Mouse (Mus musculus) adrenal gland, adult 2 months (tissue): ENCODE results near the gene Cacna2d1. TPM values are rescaled to one million over a fixed set of nuclear protein-coding genes. Genes with fewer than 3 reads are reported as not detected.

Experiments
- DNase-seq: peaks from one replicate; pipeline ENCODE4 v3.0.0; 2021
- polyA plus RNA-seq: library from polyadenylated mRNA; depleted of rRNA; stranded (reverse); fragments of >200 nt; gene quantifications from 2 replicates; pipeline ENCODE4 v1.2.3, GENCODE M21; 2012
- total RNA-seq, 2 experiments: library from RNA; stranded (reverse); gene quantifications; 2 replicates each; pipeline ENCODE4 v1.2.3; 2021

The Cacna2d1 gene
- total and polyA plus RNA-seq, 3 experiments = 13.7 to 137 (median 105) TPM

- no peak for DNase-seq
These were observed 330.9 kb downstream of the Cacna2d1 start for GRCm38 (mm10) chr5:16265385-16265784.

DNA sequence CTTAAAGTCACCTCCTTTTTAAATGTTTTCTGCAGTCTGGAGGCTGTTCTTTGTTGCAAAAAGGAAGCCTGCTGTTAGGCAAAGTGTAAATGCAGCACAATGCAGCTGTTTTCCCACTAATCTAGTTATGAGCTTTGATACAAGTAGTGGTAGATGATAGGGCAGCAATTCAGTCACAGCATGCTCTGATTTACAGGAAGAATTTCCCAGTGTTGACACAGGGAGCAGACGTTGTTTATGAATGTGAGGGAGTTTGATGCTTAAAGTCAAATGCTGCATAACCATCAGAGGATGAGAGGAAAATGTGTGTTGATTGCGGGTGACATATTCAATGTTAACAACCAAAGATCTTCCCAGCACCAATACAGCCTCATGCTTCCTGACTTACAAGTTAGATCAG is 342.6 kb downstream of the Cacna2d1 start:
- DNase-seq = no peak

- no peak for DNase-seq
These were observed 346.7 kb downstream of the Cacna2d1 start for GRCm38 (mm10) chr5:16281229-16281628.

GRCm38 (mm10) chr5:16293223-16293622 is 358.7 kb downstream of the Cacna2d1 start:
- DNase-seq = no peak

DNA sequence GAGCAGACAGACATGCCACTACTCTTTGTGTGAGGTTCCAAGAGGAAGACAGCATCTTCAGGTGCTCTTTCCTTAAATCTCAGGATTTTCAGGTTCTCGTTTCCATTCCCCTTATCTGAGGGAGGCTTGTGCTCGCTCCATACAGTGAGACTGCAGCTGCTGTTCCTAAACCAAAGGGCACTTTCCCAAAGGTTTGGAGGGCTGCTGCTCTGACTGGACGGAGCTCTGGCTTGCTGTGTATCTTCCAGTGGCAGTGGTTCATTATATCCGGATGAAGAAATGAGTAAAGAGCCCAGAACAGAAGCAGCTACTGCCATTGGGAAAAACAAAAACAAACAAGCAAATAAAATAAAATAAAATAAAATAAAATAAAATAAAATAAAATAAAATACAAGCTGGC is 359.3 kb downstream of the Cacna2d1 start:
- no peak for DNase-seq

DNA sequence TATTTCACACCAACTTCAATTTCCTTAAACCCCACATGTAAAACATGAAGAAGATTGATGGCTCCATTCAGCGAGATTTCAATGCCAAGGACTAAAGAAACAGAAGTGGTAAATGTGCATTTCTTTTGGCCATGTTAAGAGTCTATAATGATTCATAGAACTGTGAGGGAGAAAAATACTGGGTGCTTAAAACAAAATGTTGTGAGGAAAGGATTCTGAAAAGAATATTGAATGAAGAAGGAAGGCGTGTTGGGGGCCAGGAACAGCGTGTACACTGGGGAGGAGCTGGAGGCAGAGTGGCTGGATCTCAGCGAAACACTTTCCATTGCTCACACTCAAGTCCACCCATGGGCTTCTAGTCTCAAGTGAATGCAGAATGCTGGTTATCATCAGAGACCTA is 360.2 kb downstream of the Cacna2d1 start:
- no peak for DNase-seq

DNA sequence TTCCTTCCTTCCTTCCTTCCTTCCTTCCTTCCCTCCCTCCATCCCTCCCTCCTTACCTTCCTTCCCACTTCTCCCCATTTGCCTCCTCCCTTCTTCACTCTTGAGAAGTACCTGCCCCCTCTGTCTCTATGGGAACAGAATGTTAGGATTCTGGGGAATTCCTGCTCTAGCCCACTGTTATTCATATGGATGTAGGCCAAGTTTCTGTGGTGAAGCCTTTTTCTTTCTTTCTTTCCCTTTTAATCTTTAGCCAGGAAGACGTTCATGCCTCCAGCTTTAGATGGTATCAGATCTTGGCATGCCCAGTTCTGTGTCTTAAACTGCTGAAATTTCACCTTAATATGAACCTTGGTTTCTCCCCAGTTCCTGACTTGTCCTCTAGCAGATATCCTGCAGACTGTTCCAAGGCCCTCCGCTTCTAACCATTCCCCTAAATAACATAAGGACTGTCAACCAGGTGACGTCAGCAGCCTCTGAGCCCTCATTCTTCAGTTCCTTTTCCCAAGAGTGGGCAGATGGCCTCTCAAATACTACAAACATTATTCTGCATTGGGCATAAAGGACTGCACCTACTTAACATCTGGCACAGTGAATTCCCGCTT is 362.8 kb downstream of the Cacna2d1 start:
- no peak for DNase-seq

GRCm38 (mm10) chr5:16299631-16300030 is 365.1 kb downstream of the Cacna2d1 start:
- no peak for DNase-seq

DNA sequence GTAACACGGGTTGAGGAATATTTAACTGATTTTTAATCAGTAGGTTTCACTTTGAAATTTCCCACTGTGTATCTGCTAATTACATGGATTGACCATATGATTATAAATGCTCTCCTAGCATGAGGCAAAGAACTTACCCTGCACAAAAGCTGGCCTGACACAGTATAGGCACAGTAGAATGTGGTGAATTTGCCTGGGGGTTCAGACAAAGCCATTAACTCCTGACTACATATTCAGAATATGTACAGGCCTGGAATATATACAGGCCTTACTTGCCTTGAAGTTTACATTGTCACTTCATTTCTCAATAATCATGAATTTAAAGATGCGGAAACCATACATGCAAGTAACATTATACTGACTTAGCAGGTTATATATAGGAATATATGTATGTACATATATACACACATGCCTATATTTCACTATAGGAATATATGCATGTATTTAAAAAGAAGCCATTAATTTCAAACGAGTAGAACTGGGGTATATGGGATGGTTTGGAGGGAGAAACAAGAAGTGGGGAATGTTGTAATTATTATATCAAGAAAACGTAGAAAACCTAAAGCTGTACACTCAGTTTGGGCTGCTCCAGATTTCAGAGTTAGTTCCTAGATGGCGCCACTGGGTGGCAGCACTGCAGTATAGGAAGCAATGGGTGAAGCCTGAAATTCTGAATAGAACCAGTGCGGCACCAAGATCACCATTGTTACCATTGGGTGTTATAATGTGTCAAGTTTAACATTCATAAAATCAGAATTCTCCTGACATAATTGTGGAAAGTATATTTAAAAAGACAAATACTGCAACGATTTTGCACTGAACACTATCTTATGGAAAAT is 374.9 kb downstream of the Cacna2d1 start:
- peak; percentile 58 for DNase-seq

GRCm38 (mm10) chr5:16314242-16314641 is 379.8 kb downstream of the Cacna2d1 start:
- DNase-seq = no peak

DNA sequence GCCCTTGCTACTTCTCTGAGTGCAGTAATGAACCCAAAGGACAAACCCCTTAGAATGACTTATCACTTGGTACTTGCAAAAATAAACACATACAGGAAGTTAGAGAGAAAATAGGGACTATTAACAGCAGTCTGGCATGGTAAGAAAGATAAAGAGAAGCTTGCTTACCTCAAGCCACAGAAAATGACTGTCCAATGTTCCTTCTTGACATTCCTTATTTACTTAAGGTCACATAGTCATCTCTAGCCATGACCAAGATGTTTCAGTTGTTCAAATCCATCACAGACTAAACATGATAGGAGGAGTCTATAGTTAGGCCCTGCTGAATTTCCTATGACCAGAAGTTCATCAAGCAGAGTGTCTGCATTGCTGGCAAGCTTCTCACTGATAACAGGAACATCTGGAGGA is 381.5 kb downstream of the Cacna2d1 start:
- no peak for DNase-seq

GRCm38 (mm10) chr5:16317680-16318242 is 383.3 kb downstream of the Cacna2d1 start:
- no peak for DNase-seq

DNA sequence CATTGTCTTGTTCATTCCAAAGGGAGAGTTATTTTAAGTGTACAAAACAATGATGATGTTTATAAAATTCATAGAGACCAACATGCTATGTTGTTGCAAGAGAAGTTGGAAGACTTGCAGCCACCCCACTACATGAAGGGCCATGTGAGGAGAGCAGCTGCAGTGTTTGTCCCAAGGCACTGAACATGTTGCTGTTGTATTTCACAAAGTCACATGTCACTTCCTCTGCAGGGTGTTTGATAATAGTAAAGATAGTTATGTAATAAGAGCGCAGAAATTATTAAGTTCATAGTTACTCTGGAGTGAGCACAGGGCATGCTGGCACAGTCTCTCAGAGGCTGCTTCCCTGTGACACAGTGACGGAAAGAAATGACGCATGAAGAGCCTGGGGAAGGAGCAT is 392.1 kb downstream of the Cacna2d1 start:
- no peak for DNase-seq

DNA sequence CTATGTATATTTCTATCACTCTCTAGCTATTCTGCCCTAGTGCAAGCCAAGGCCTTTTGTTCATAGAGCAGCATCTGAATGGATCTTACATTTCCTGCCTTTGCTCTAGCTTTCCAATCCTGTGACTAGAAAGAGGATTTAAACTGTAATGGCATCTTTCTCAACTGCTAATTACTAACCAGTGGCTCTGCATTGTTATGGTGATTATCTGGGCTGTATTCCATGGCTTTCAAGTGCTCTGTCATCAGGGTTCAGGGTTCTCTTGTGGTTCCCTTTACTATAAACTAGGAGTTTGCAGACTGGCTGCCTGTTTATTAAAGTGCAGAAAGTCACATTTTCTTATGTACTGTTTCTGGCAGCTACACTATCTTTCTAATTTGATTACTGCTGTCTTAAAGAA is 410.9 kb downstream of the Cacna2d1 start:
- no peak for DNase-seq

DNA sequence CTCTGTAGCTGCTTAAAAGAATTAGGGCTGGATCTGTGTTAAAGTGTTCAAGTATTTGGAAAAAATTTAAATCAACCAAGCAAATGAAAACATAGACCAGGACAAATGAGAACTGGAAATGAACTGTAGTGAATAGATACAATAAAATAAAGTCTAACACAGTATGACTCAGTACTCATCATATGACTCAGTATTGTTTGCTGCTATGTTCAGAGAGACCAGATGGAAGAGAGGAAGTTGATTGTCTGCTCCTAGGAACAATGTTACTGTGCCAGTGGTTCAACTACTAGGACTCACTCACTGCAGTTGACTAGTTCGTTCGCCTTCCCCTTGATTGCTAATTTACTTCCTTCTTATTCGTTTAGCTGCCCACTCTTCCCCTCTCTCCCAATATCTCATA is 421.3 kb downstream of the Cacna2d1 start:
- no peak for DNase-seq

DNA sequence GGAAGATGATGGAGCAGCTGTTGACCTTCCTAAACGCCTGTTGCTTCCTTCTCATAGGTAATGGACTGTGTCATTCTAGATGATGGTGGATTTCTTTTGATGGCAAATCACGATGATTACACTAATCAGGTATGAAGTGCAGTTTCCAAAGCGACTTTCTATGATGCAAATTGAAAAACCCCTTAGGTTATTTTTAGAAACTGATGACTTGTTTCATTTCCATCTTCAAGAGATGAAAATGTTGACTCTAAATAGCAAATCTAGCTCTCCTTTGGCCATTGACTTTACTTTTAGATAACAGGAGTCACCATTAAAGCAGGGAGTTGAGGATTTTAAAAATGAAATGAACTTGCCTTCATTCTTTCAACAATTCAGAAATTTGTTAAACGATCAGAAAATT is 423.2 kb downstream of the Cacna2d1 start:
- no peak for DNase-seq

DNA sequence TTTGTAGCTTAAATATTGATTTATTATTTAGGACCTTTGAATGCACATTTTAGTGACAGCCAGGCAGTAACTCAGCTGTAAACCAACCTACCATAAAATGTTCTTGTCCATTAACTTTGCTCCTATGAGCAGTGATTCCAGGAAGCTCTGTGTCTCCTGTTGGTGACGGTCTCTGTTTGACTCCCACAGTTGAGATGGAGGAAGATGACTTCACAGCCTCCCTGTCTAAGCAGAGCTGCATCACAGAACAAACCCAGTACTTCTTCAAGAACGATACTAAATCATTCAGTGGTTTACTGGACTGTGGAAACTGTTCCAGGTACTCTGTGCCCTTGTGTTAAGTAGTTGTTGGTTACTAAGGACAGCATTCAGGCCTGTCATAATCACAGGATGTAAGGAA is 427.6 kb downstream of the Cacna2d1 start:
- DNase-seq = no peak

DNA sequence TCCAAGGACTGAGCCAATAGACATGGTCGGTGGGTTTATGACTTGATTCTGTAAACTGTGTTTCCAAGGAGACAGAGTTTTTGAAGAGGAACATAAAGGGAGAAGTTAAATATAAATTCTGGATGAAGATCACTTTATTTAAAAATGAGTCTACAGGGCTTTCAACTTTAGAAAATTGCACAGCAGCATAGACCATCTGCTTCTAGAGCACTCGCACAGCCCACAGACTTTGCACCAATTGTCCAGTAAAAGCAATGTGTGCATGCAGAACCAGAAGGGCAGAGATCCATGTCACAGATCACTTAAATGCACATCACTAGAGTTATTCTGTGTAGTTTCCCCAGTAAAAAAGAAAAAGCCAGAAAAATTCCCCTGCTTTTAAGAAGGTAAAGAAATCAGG is 428.7 kb downstream of the Cacna2d1 start:
- no peak for DNase-seq

GRCm38 (mm10) chr5:16370706-16371105 is 436.2 kb downstream of the Cacna2d1 start:
- no peak for DNase-seq

- DNase-seq = no peak
These were observed 439.5 kb downstream of the Cacna2d1 start for GRCm38 (mm10) chr5:16373966-16374365.

DNA sequence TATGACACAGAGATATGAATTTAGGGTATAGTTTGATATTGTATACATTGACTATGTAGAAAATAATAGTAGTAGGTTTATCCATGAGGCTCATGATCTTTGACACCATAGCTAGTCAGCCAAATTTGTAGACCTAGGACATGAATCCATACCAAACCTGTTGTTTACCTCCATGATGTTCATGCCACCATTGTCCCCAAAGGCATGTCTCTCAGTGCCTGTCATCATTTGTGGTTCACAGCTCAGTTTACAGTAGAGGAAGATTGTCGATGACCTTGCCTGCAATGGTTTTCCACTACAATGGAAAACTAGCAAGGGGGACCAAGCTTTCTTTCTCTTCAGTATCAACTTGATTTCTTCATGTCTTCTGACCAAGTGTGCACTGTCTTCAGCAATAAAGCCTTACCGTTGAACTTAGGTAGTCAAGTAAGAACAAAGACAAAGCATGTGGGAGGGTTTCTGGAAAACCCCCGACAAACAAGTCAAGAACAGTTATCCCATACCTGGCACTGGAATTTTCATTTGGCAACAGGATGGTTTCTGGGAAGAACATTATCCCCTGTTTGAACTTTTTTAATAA is 441.9 kb downstream of the Cacna2d1 start:
- no peak for DNase-seq

DNA sequence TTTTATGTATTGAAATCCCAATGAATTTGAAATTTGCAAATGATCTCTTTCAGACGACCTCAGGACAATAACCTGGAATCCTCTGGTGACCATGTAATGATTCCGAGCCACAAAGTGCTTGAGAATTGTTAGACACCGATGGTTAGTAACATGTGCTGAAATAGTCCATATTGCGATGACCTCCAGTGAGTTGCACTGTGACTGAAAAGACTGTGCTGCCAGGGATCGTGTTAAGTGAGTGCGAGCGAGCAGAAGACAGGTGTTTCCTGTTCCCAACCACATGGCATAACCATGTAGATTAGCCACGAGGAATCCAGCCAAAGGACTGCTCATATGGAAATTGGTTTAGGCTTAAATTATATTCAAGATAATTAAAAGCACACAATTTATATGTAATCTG is 475.5 kb downstream of the Cacna2d1 start:
- no peak for DNase-seq

DNA sequence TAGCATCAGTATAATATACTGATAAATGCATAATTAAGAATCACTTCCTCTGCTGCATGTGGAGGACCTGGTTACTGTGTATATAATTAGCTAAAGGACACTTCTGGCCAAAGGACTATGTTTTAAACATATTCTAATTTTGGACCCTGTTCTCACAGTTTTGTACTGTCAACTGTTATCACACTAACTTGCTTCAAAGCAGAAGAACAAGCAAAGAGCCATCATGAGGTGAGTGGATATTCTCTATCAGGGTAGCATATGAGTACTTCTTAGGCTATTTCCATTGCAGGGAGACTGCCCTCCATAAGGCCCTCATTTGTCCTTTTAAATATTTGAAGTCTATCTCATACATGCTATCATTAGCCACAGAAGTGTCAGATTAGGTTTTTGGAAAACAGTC is 480.2 kb downstream of the Cacna2d1 start:
- DNase-seq = no peak
